Mouse (Mus musculus): ENCODE measurements around the gene Lhfp.

- TF ChIP-seq CTCF (IDR thresholded peaks at IDR 0.05; ENCODE audit: borderline replicate concordance, extremely low read depth, insufficient read depth, insufficient read length) (no peak), POLR2A (IDR thresholded peaks at IDR 0.05; ENCODE audit: borderline replicate concordance, extremely low read depth, insufficient read depth, insufficient read length, poor library complexity, severe bottlenecking) (no peak)
These were observed 27.1 kb downstream of the Lhfp start for GRCm38 (mm10) chr3:53068399-53068798.

Data from brain, embryonic 14.5 days (tissue).